Mouse (Mus musculus): ENCODE data around the gene Zfp462. TPM values are rescaled to one million over a fixed set of nuclear protein-coding genes. Genes with fewer than 3 reads are reported as not detected.
"Not testable (repeated sequence)": the region's sequence is repeated elsewhere in the genome, so short reads cannot be mapped to it uniquely, and the experiment has no call there.

The Zfp462 gene
- polyA plus RNA-seq, 1 experiment: 2.5 TPM

DNA sequence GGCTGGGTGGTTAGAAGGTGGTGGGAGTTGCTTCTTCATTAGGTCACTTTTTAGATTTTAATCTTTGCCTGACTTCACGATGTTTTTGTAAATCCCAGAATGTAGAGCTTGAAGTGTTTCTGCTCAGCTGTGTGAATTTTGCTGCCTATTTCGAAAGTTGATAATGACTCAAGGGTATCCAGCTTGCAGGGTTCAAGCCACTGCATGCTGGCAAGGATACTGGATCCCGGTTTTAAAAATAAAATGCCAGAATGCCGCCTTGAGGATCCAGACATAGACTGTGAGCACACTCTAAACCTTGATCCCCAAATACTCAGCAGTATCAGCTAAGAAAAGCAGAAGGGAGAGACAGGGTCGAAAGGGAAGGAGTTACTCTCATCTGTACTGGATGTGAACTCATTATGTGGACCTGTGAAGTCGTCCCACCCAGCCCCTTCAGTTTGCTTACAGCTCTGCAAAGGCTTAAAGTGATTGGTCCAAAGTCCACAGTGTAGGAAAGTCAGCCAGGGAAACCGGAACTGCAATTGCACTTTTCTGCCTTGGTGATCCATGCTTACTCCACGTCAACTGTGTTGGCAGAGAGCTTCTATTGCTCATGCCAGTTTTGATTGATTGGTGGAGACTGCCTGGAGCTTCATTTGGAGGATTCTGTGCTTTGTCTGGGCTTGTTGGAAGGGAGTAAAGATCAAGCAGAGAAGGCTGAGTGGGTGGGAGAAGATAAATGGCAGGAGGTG, 28.1 kb downstream of the Zfp462 start:
- no peaks in the 10 kb centered on the region for H3K4me1 ChIP-seq (ENCODE audit: control insufficient read depth, insufficient read depth, insufficient read length)
- 79% methylated on average over 8 of the region's 8 CpGs for WGBS
- no peak overlapping the region for H3K27ac ChIP-seq (ENCODE audit: insufficient read depth, low read length)
- no peaks in the 10 kb centered on the region for H3K27me3 ChIP-seq (ENCODE audit: control insufficient read depth, insufficient read depth, low read length)
- TF ChIP-seq POLR2A (IDR thresholded peaks at IDR 0.05; ENCODE audit: low read depth, low read length) (no peak), CTCF (IDR thresholded peaks at IDR 0.05; ENCODE audit: extremely low read depth, insufficient read depth, insufficient read length, insufficient replicate concordance) (no peak)
- H3K4me3 ChIP-seq (ENCODE audit: extremely low read depth, insufficient read depth, insufficient read length): no peak overlapping the region
- no peak for DNase-seq (ENCODE audit: low read depth in 1 of 2, low spot score in 2 of 2)
- no peaks in the 10 kb centered on the region for H3K36me3 ChIP-seq (ENCODE audit: control insufficient read depth, insufficient read depth, low read length)

DNA sequence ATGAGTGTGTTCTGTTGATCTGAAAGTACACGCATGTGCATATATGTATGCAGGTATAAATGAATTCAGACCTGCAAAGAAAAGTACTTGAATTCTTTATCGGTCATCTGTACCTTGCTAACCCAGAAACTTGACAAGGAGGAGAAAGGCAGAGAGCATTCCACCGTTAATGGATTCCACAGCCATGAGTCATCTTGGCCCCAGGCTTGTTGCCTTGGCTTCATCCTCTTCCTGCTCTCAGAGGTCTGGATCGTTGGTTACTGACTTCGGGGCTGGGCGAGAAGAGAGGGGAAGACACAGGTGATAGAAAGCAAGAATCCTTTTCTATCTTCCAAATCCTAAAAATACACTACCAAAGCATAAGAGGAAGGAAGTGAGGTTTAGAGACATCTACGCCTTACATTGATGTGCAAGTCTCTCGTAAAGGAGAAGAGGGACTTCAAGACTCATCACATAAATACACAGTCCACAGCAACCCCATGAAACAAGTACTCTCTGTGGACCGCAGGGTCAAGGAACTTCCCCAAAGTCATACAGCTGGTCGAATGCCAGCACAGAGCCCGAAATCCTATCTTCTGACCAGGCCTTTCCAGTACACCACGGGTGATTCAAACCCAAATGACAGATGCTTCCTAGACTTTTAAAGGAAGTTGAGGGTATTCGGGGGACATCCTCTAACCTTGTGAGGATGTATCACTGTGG, 35.1 kb downstream of the Zfp462 start:
- no peak for TF ChIP-seq CTCF (IDR thresholded peaks at IDR 0.05; ENCODE audit: extremely low read depth, insufficient read depth, insufficient read length, insufficient replicate concordance)
- TF ChIP-seq POLR2A (IDR thresholded peaks at IDR 0.05; ENCODE audit: low read depth, low read length): no peak
- H3K4me3 ChIP-seq (ENCODE audit: extremely low read depth, insufficient read depth, insufficient read length): no peak overlapping the region
- no peaks in the 10 kb centered on the region for H3K4me1 ChIP-seq (ENCODE audit: control insufficient read depth, insufficient read depth, insufficient read length)
- DNase-seq (ENCODE audit: low read depth in 1 of 2, low spot score in 2 of 2): no peak
- H3K27ac ChIP-seq (ENCODE audit: insufficient read depth, low read length): no peak overlapping the region
- no peaks in the 10 kb centered on the region for H3K27me3 ChIP-seq (ENCODE audit: control insufficient read depth, insufficient read depth, low read length)
- H3K36me3 ChIP-seq (ENCODE audit: control insufficient read depth, insufficient read depth, low read length): no peaks in the 10 kb centered on the region
- 33% methylated on average over 13 of the region's 13 CpGs for WGBS

GRCm38 (mm10) chr4:54984502-54984901, 39.7 kb downstream of the Zfp462 start:
- TF ChIP-seq POLR2A (IDR thresholded peaks at IDR 0.05; ENCODE audit: low read depth, low read length) (no peak), CTCF (IDR thresholded peaks at IDR 0.05; ENCODE audit: extremely low read depth, insufficient read depth, insufficient read length, insufficient replicate concordance) (no peak)
- 89% methylated on average over 2 of the region's 2 CpGs for WGBS

GRCm38 (mm10) chr4:54986671-54987070, 41.8 kb downstream of the Zfp462 start:
- no peak overlapping the region for H3K27ac ChIP-seq (ENCODE audit: insufficient read depth, low read length)
- TF ChIP-seq POLR2A (IDR thresholded peaks at IDR 0.05; ENCODE audit: low read depth, low read length): no peak
- TF ChIP-seq CTCF (IDR thresholded peaks at IDR 0.05; ENCODE audit: extremely low read depth, insufficient read depth, insufficient read length, insufficient replicate concordance): no peak
- WGBS: 79% methylated on average over 4 of the region's 4 CpGs
- DNase-seq (ENCODE audit: low read depth in 1 of 2, low spot score in 2 of 2): no peak
- no peaks in the 10 kb centered on the region for H3K27me3 ChIP-seq (ENCODE audit: control insufficient read depth, insufficient read depth, low read length)
- no peaks in the 10 kb centered on the region for H3K36me3 ChIP-seq (ENCODE audit: control insufficient read depth, insufficient read depth, low read length)
- no peak overlapping the region for H3K4me3 ChIP-seq (ENCODE audit: extremely low read depth, insufficient read depth, insufficient read length)
- no peaks in the 10 kb centered on the region for H3K4me1 ChIP-seq (ENCODE audit: control insufficient read depth, insufficient read depth, insufficient read length)

More at GRCm38 (mm10) chr4:54984502-54984901, 39.7 kb downstream of the Zfp462 start:
- no peaks in the 10 kb centered on the region for H3K27me3 ChIP-seq (ENCODE audit: control insufficient read depth, insufficient read depth, low read length)
- no peak overlapping the region for H3K4me3 ChIP-seq (ENCODE audit: extremely low read depth, insufficient read depth, insufficient read length)
- H3K36me3 ChIP-seq (ENCODE audit: control insufficient read depth, insufficient read depth, low read length): no peaks in the 10 kb centered on the region
- DNase-seq (ENCODE audit: low read depth in 1 of 2, low spot score in 2 of 2): no peak
- H3K27ac ChIP-seq (ENCODE audit: insufficient read depth, low read length): no peak overlapping the region
- H3K4me1 ChIP-seq (ENCODE audit: control insufficient read depth, insufficient read depth, insufficient read length): no peaks in the 10 kb centered on the region

DNA sequence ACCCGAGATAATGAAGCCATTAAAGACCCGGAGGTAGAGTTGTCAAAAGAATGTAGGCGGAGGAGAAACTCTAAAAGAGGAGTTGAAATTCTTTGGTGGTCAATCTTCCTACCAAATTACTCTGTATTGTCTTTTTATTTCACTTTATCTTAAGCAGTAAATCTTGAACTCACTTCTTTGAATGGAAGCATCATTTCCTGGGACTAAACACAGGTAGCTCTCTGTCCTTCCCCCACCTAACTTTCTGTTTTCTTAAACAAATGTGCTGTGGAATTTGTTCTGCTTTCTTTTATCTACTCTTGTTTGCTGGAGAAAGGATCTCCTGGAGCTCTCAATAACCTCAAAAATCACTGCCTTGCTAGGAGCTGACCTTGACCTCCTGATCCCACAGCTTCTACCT, 42.4 kb downstream of the Zfp462 start:
- no peak for DNase-seq (ENCODE audit: low read depth in 1 of 2, low spot score in 2 of 2)
- 83% methylated on average over 3 of the region's 3 CpGs for WGBS
- no peaks in the 10 kb centered on the region for H3K27me3 ChIP-seq (ENCODE audit: control insufficient read depth, insufficient read depth, low read length)

GRCm38 (mm10) chr4:54987926-54988325, 43.1 kb downstream of the Zfp462 start:
- H3K4me1 ChIP-seq (ENCODE audit: control insufficient read depth, insufficient read depth, insufficient read length): no peaks in the 10 kb centered on the region
- H3K27ac ChIP-seq (ENCODE audit: insufficient read depth, low read length): no peak overlapping the region
- no peaks in the 10 kb centered on the region for H3K36me3 ChIP-seq (ENCODE audit: control insufficient read depth, insufficient read depth, low read length)
- H3K4me3 ChIP-seq (ENCODE audit: extremely low read depth, insufficient read depth, insufficient read length): no peak overlapping the region
- no peak for TF ChIP-seq POLR2A (IDR thresholded peaks at IDR 0.05; ENCODE audit: low read depth, low read length)
- TF ChIP-seq CTCF (IDR thresholded peaks at IDR 0.05; ENCODE audit: extremely low read depth, insufficient read depth, insufficient read length, insufficient replicate concordance): no peak
- DNase-seq (ENCODE audit: low read depth in 1 of 2, low spot score in 2 of 2): no peak
- 83% methylated on average over 1 of the region's 1 CpGs for WGBS
- H3K27me3 ChIP-seq (ENCODE audit: control insufficient read depth, insufficient read depth, low read length): no peaks in the 10 kb centered on the region

More for the DNA sequence above, 42.4 kb downstream of the Zfp462 start:
- no peak overlapping the region for H3K4me3 ChIP-seq (ENCODE audit: extremely low read depth, insufficient read depth, insufficient read length)
- no peak overlapping the region for H3K27ac ChIP-seq (ENCODE audit: insufficient read depth, low read length)
- TF ChIP-seq CTCF (IDR thresholded peaks at IDR 0.05; ENCODE audit: extremely low read depth, insufficient read depth, insufficient read length, insufficient replicate concordance): no peak
- TF ChIP-seq POLR2A (IDR thresholded peaks at IDR 0.05; ENCODE audit: low read depth, low read length): no peak
- no peaks in the 10 kb centered on the region for H3K36me3 ChIP-seq (ENCODE audit: control insufficient read depth, insufficient read depth, low read length)
- H3K4me1 ChIP-seq (ENCODE audit: control insufficient read depth, insufficient read depth, insufficient read length): no peaks in the 10 kb centered on the region

- TF ChIP-seq CTCF (IDR thresholded peaks at IDR 0.05; ENCODE audit: extremely low read depth, insufficient read depth, insufficient read length, insufficient replicate concordance): no peak
- TF ChIP-seq POLR2A (IDR thresholded peaks at IDR 0.05; ENCODE audit: low read depth, low read length): no peak
These were observed 47.1 kb downstream of the Zfp462 start for GRCm38 (mm10) chr4:54991973-54992372.

GRCm38 (mm10) chr4:54993001-54993400, 48.2 kb downstream of the Zfp462 start:
- H3K4me3 ChIP-seq (ENCODE audit: extremely low read depth, insufficient read depth, insufficient read length); DNase-seq (ENCODE audit: low read depth in 1 of 2, low spot score in 2 of 2); H3K4me1 ChIP-seq (ENCODE audit: control insufficient read depth, insufficient read depth, insufficient read length); H3K27me3 ChIP-seq (ENCODE audit: control insufficient read depth, insufficient read depth, low read length); H3K36me3 ChIP-seq (ENCODE audit: control insufficient read depth, insufficient read depth, low read length); H3K27ac ChIP-seq (ENCODE audit: insufficient read depth, low read length): not testable (repeated sequence)

More at GRCm38 (mm10) chr4:54991973-54992372, 47.1 kb downstream of the Zfp462 start:
- Histone ChIP-seq H3K4me3 (ENCODE audit: extremely low read depth, insufficient read depth, insufficient read length) (no peak overlapping the region), H3K27ac (ENCODE audit: insufficient read depth, low read length) (no peak overlapping the region), H3K36me3 (ENCODE audit: control insufficient read depth, insufficient read depth, low read length) (no peaks in the 10 kb centered on the region), H3K27me3 (ENCODE audit: control insufficient read depth, insufficient read depth, low read length) (no peaks in the 10 kb centered on the region), H3K4me1 (ENCODE audit: control insufficient read depth, insufficient read depth, insufficient read length) (no peaks in the 10 kb centered on the region)
- WGBS: 75% methylated on average over 5 of the region's 5 CpGs
- DNase-seq (ENCODE audit: low read depth in 1 of 2, low spot score in 2 of 2): no peak
